Mouse (Mus musculus): ENCODE measurements at regions not wholly inside any gene's neighbourhood (a gene's known extent, or its start where the extent isn't known, plus 50 kb on each side); places are given as distances from the start of the nearest gene placed in this dataset.

- H3K27ac ChIP-seq, result no peak overlapping the region
- no peaks in the 10 kb centered on the region for H3K27me3 ChIP-seq (ENCODE audit: control insufficient read depth, insufficient read depth, low read length)
- ATAC-seq (ENCODE audit: insufficient read depth) (no peak), DNase-seq (ENCODE audit: low read depth in 3 of 3, low spot score in 3 of 3) (no peak)
- 58% methylated on average over 8 of the region's 8 CpGs for WGBS (ENCODE audit: insufficient replicate concordance)
- H3K9me3 ChIP-seq (ENCODE audit: control insufficient read depth, low read length), result no peaks in the 10 kb centered on the region
- no peak overlapping the region for H3K4me2 ChIP-seq (ENCODE audit: low read depth)
- TF ChIP-seq EP300 (IDR thresholded peaks at IDR 0.05; ENCODE audit: low read depth) (no peak), CTCF (IDR thresholded peaks at IDR 0.05; ENCODE audit: low read depth) (no peak)
- H3K36me3 ChIP-seq (replicated peaks; ENCODE audit: control insufficient read depth, insufficient read depth, low read depth), result no peaks in the 10 kb centered on the region
- H3K4me3 ChIP-seq (ENCODE audit: insufficient read depth in 1 of 2, low read depth in 2 of 2, low read length in 2 of 2), result no peak overlapping the region
- H3K9ac ChIP-seq (replicated peaks), result no peak overlapping the region
- H3K4me1 ChIP-seq (replicated peaks; ENCODE audit: control insufficient read depth in 2 of 2, insufficient read depth in 2 of 2, low read length in 1 of 2), result no peaks in the 10 kb centered on the region
These were observed 81.7 kb upstream of the Tmtc4 start for GRCm38 (mm10) chr14:123065566-123065965.

DNA sequence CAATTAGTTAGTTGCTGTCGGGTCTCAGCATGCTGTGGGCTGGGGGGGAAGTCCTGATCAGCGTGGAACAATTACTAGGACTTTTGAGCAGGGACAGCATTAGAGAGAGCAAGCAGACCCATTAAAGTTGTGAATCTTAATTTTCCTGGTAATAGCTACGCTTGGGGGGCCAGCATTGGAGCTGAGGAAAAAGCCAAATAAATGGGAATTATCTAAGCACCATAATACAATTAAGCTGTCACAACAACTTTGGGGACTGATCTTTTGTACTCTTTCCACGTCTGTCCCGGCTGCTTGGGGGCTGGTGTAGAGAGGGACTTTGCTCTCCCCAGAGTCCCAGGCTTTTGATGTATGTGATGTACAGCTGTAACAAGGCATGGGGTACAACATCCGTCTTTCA is 81.3 kb upstream of the Tmtc4 start:
- DNase-seq (ENCODE audit: low read depth in 3 of 3, low spot score in 3 of 3) (no peak), ATAC-seq (ENCODE audit: insufficient read depth) (no peak)
- TF ChIP-seq EP300 (IDR thresholded peaks at IDR 0.05; ENCODE audit: low read depth), result no peak
- no peak for TF ChIP-seq CTCF (IDR thresholded peaks at IDR 0.05; ENCODE audit: low read depth)
- Histone ChIP-seq H3K4me3 (ENCODE audit: insufficient read depth in 1 of 2, low read depth in 2 of 2, low read length in 2 of 2) (no peak overlapping the region), H3K27me3 (ENCODE audit: control insufficient read depth, insufficient read depth, low read length) (no peaks in the 10 kb centered on the region), H3K4me1 (replicated peaks; ENCODE audit: control insufficient read depth in 2 of 2, insufficient read depth in 2 of 2, low read length in 1 of 2) (no peaks in the 10 kb centered on the region), H3K36me3 (replicated peaks; ENCODE audit: control insufficient read depth, insufficient read depth, low read depth) (no peaks in the 10 kb centered on the region), H3K9ac (replicated peaks) (no peak overlapping the region), H3K27ac (no peak overlapping the region), H3K9me3 (ENCODE audit: control insufficient read depth, low read length) (no peaks in the 10 kb centered on the region), H3K4me2 (ENCODE audit: low read depth) (no peak overlapping the region)
- 53% methylated on average over 6 of the region's 6 CpGs for WGBS (ENCODE audit: insufficient replicate concordance)

DNA sequence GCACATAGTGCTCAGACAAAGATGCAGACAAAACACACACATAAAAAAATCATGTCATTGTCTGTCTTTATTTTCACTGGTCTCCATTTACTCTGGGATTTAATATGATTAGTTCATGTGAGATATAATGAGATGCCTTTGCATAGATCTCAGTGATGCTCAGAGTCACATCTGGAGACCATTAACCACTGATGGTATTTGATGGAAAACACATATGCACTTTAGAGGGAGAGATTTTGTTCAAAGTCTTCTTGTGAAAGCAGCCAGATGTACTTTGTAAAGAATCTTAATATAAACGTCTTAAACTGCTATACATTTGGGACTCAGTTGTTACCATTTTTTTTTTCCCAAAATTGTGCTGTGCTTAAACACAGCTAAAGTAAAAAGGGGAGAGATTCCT is 79.1 kb upstream of the Tmtc4 start:
- H3K27me3 ChIP-seq (ENCODE audit: control insufficient read depth, insufficient read depth, low read length), result no peaks in the 10 kb centered on the region
- no peak overlapping the region for H3K9ac ChIP-seq (replicated peaks)
- TF ChIP-seq CTCF (IDR thresholded peaks at IDR 0.05; ENCODE audit: low read depth), result no peak
- TF ChIP-seq EP300 (IDR thresholded peaks at IDR 0.05; ENCODE audit: low read depth), result no peak
- no peaks in the 10 kb centered on the region for H3K36me3 ChIP-seq (replicated peaks; ENCODE audit: control insufficient read depth, insufficient read depth, low read depth)
- H3K27ac ChIP-seq, result no peak overlapping the region
- H3K9me3 ChIP-seq (ENCODE audit: control insufficient read depth, low read length), result no peaks in the 10 kb centered on the region
- 28% methylated on average over 1 of the region's 1 CpGs for WGBS (ENCODE audit: insufficient replicate concordance)
- DNase-seq (ENCODE audit: low read depth in 3 of 3, low spot score in 3 of 3), result no peak
- no peaks in the 10 kb centered on the region for H3K4me1 ChIP-seq (replicated peaks; ENCODE audit: control insufficient read depth in 2 of 2, insufficient read depth in 2 of 2, low read length in 1 of 2)
- ATAC-seq (ENCODE audit: insufficient read depth), result no peak
- H3K4me2 ChIP-seq (ENCODE audit: low read depth), result no peak overlapping the region
- H3K4me3 ChIP-seq (ENCODE audit: insufficient read depth in 1 of 2, low read depth in 2 of 2, low read length in 2 of 2), result no peak overlapping the region

GRCm38 (mm10) chr14:123056976-123057375 is 73.1 kb upstream of the Tmtc4 start:
- H3K9me3 ChIP-seq (ENCODE audit: control insufficient read depth, low read length), result no peaks in the 10 kb centered on the region
- ATAC-seq (ENCODE audit: insufficient read depth) (no peak), DNase-seq (ENCODE audit: low read depth in 3 of 3, low spot score in 3 of 3) (no peak)
- H3K36me3 ChIP-seq (replicated peaks; ENCODE audit: control insufficient read depth, insufficient read depth, low read depth), result no peaks in the 10 kb centered on the region
- H3K4me2 ChIP-seq (ENCODE audit: low read depth), result no peak overlapping the region
- WGBS (ENCODE audit: insufficient replicate concordance), result 51% methylated on average over 4 of the region's 4 CpGs
- H3K4me3 ChIP-seq (ENCODE audit: insufficient read depth in 1 of 2, low read depth in 2 of 2, low read length in 2 of 2), result no peak overlapping the region
- H3K9ac ChIP-seq (replicated peaks), result no peak overlapping the region
- no peak for TF ChIP-seq CTCF (IDR thresholded peaks at IDR 0.05; ENCODE audit: low read depth)
- H3K4me1 ChIP-seq (replicated peaks; ENCODE audit: control insufficient read depth in 2 of 2, insufficient read depth in 2 of 2, low read length in 1 of 2), result no peaks in the 10 kb centered on the region
- no peaks in the 10 kb centered on the region for H3K27me3 ChIP-seq (ENCODE audit: control insufficient read depth, insufficient read depth, low read length)
- H3K27ac ChIP-seq, result no peak overlapping the region

GRCm38 (mm10) chr14:123048451-123048850 is 64.6 kb upstream of the Tmtc4 start:
- no peak overlapping the region for H3K27ac ChIP-seq
- ATAC-seq (ENCODE audit: insufficient read depth) (no peak), DNase-seq (ENCODE audit: low read depth in 3 of 3, low spot score in 3 of 3) (no peak)
- H3K4me1 ChIP-seq (replicated peaks; ENCODE audit: control insufficient read depth in 2 of 2, insufficient read depth in 2 of 2, low read length in 1 of 2), result no peaks in the 10 kb centered on the region
- no peaks in the 10 kb centered on the region for H3K9me3 ChIP-seq (ENCODE audit: control insufficient read depth, low read length)
- H3K4me3 ChIP-seq (ENCODE audit: insufficient read depth in 1 of 2, low read depth in 2 of 2, low read length in 2 of 2), result no peak overlapping the region
- H3K27me3 ChIP-seq (ENCODE audit: control insufficient read depth, insufficient read depth, low read length), result no peaks in the 10 kb centered on the region
- TF ChIP-seq CTCF (IDR thresholded peaks at IDR 0.05; ENCODE audit: low read depth) (no peak), EP300 (IDR thresholded peaks at IDR 0.05; ENCODE audit: low read depth) (no peak)
- no peak overlapping the region for H3K9ac ChIP-seq (replicated peaks)
- H3K36me3 ChIP-seq (replicated peaks; ENCODE audit: control insufficient read depth, insufficient read depth, low read depth), result no peaks in the 10 kb centered on the region
- H3K4me2 ChIP-seq (ENCODE audit: low read depth), result no peak overlapping the region

- Histone ChIP-seq H3K9me3 (ENCODE audit: control insufficient read depth, low read length) (no peaks in the 10 kb centered on the region), H3K27ac (no peak overlapping the region), H3K36me3 (replicated peaks; ENCODE audit: control insufficient read depth, insufficient read depth, low read depth) (no peaks in the 10 kb centered on the region), H3K4me2 (ENCODE audit: low read depth) (no peak overlapping the region), H3K27me3 (ENCODE audit: control insufficient read depth, insufficient read depth, low read length) (no peaks in the 10 kb centered on the region), H3K4me1 (replicated peaks; ENCODE audit: control insufficient read depth in 2 of 2, insufficient read depth in 2 of 2, low read length in 1 of 2) (no peaks in the 10 kb centered on the region), H3K9ac (replicated peaks) (no peak overlapping the region), H3K4me3 (ENCODE audit: insufficient read depth in 1 of 2, low read depth in 2 of 2, low read length in 2 of 2) (no peak overlapping the region)
- DNase-seq (ENCODE audit: low read depth in 3 of 3, low spot score in 3 of 3) (no peak), ATAC-seq (ENCODE audit: insufficient read depth) (no peak)
- TF ChIP-seq EP300 (IDR thresholded peaks at IDR 0.05; ENCODE audit: low read depth), result no peak
- TF ChIP-seq CTCF (IDR thresholded peaks at IDR 0.05; ENCODE audit: low read depth), result no peak
These were observed 56.2 kb upstream of the Tmtc4 start for GRCm38 (mm10) chr14:123040046-123040445.

All from liver, embryonic 14.5 days (tissue).